Mouse (Mus musculus): ENCODE measurements around the gene Rpl36a.

Gene Rpl36a

GRCm38 (mm10) chrX:134599922-134600565 is 14.6 kb downstream of the Rpl36a start:
- 9% methylated on average over 10 of the region's 10 CpGs for WGBS

GRCm38 (mm10) chrX:134600659-134601379 is 15.4 kb downstream of the Rpl36a start, which contains the start of the genes Gla and Hnrnph2:
Gene Gla, minus strand, starts transcription at chrX:134601125.
Gene Hnrnph2, plus strand, starts transcription at chrX:134601179.
- WGBS, result 4% methylated on average over 32 of the region's 33 CpGs

GRCm38 (mm10) chrX:134601380-134602120 is 16.1 kb downstream of the Rpl36a start:
- 3% methylated on average over 33 of the region's 43 CpGs for WGBS

- WGBS, result 15% methylated on average over 4 of the region's 4 CpGs
These were observed 24.0 kb downstream of the Rpl36a start for GRCm38 (mm10) chrX:134609472-134609871.

- 89% methylated on average over 4 of the region's 4 CpGs for WGBS
These were observed 25.5 kb downstream of the Rpl36a start for GRCm38 (mm10) chrX:134610984-134611383.

- 5% methylated on average over 15 of the region's 15 CpGs for WGBS
These were observed 27.0 kb downstream of the Rpl36a start for GRCm38 (mm10) chrX:134612285-134612959.

GRCm38 (mm10) chrX:134614306-134614705 is 28.9 kb downstream of the Rpl36a start:
- 85% methylated on average over 2 of the region's 2 CpGs for WGBS

GRCm38 (mm10) chrX:134619695-134620094 is 34.2 kb downstream of the Rpl36a start:
- 50% methylated on average over 9 of the region's 9 CpGs for WGBS

GRCm38 (mm10) chrX:134620254-134620865 is 34.9 kb downstream of the Rpl36a start:
- WGBS, result 32% methylated on average over 8 of the region's 8 CpGs

GRCm38 (mm10) chrX:134621685-134622084 is 36.2 kb downstream of the Rpl36a start:
- 83% methylated on average over 3 of the region's 3 CpGs for WGBS

- WGBS, result 83% methylated on average over 4 of the region's 4 CpGs
These were observed 37.9 kb downstream of the Rpl36a start for GRCm38 (mm10) chrX:134623350-134623749.

GRCm38 (mm10) chrX:134628200-134628599 is 42.7 kb downstream of the Rpl36a start:
- WGBS, result 82% methylated on average over 2 of the region's 2 CpGs

GRCm38 (mm10) chrX:134632710-134633109 is 47.3 kb downstream of the Rpl36a start:
- WGBS, result 97% methylated on average over 5 of the region's 5 CpGs

- 74% methylated on average over 3 of the region's 3 CpGs for WGBS
These were observed 49.7 kb downstream of the Rpl36a start for GRCm38 (mm10) chrX:134635111-134635510.

- WGBS, result 75% methylated on average over 3 of the region's 3 CpGs
These were observed 50.4 kb downstream of the Rpl36a start for GRCm38 (mm10) chrX:134635860-134636259.
